Mouse (Mus musculus): Measurements from ENCODE around the gene Il23a. TPM values are rescaled to one million over a fixed set of nuclear protein-coding genes. Genes with fewer than 3 reads are reported as not detected.

The Il23a gene
- polyA plus RNA-seq (2012; rRNA removed), result not detected in 2 replicates

GRCm38 (mm10) chr10:128298702-128299171 is at the start of gene Il23a:
TSS of gene Il23a (minus strand) at chr10:128298752.
- peaks cover 1% of the 10 kb centered on the region; the same call in 1 of the 2 replicates for H3K4me1 ChIP-seq (ENCODE audit: control insufficient read depth, insufficient read depth, insufficient read length, low read length)
- WGBS, result 78% methylated on average over 11 of the region's 11 CpGs
- no peaks in the 10 kb centered on the region for H3K27me3 ChIP-seq (ENCODE audit: control insufficient read depth, insufficient read depth, low read length)
- H3K36me3 ChIP-seq (ENCODE audit: control insufficient read depth, insufficient read depth, low read length), result 0 out of 2 replicates have a peak, but pooled peaks cover under 1% of the 10 kb centered on the region
- no peak within 1 kb of the TSS for H3K27ac ChIP-seq (ENCODE audit: insufficient read depth, low read depth, low read length)
- H3K4me3 ChIP-seq (ENCODE audit: low read depth, low read length), result no peak within 1 kb of the TSS
- TF ChIP-seq POLR2A (IDR thresholded peaks at IDR 0.05; ENCODE audit: low read depth, low read length), result no peak
- TF ChIP-seq CTCF (IDR thresholded peaks at IDR 0.05; ENCODE audit: extremely low read depth, insufficient read length, insufficient replicate concordance, low read depth, low read length), result no peak

GRCm38 (mm10) chr10:128347541-128347940 is 49.0 kb upstream of the Il23a start:
- no peak for TF ChIP-seq CTCF (IDR thresholded peaks at IDR 0.05; ENCODE audit: extremely low read depth, insufficient read length, insufficient replicate concordance, low read depth, low read length)
- TF ChIP-seq POLR2A (IDR thresholded peaks at IDR 0.05; ENCODE audit: low read depth, low read length), result no peak
- Histone ChIP-seq H3K27ac (ENCODE audit: insufficient read depth, low read depth, low read length) (no peak overlapping the region), H3K4me1 (ENCODE audit: control insufficient read depth, insufficient read depth, insufficient read length, low read length) (peaks cover 6% of the 10 kb centered on the region; the same call in 1 of the 2 replicates), H3K36me3 (ENCODE audit: control insufficient read depth, insufficient read depth, low read length) (peaks cover 40% of the 10 kb centered on the region), H3K4me3 (ENCODE audit: low read depth, low read length) (no peak overlapping the region), H3K27me3 (ENCODE audit: control insufficient read depth, insufficient read depth, low read length) (no peaks in the 10 kb centered on the region)
- WGBS, result 87% methylated on average over 8 of the region's 8 CpGs

GRCm38 (mm10) chr10:128344568-128345275 is 46.2 kb upstream of the Il23a start:
- TF ChIP-seq CTCF (IDR thresholded peaks at IDR 0.05; ENCODE audit: extremely low read depth, insufficient read length, insufficient replicate concordance, low read depth, low read length), result no peak; the same call in 1 of the 2 replicates
- TF ChIP-seq POLR2A (IDR thresholded peaks at IDR 0.05; ENCODE audit: low read depth, low read length), result no peak; the same call in 1 of the 2 replicates
- Histone ChIP-seq H3K27me3 (ENCODE audit: control insufficient read depth, insufficient read depth, low read length) (no peaks in the 10 kb centered on the region), H3K36me3 (ENCODE audit: control insufficient read depth, insufficient read depth, low read length) (peaks cover 18% of the 10 kb centered on the region), H3K4me1 (ENCODE audit: control insufficient read depth, insufficient read depth, insufficient read length, low read length) (peaks cover 6% of the 10 kb centered on the region; the same call in 1 of the 2 replicates), H3K27ac (ENCODE audit: insufficient read depth, low read depth, low read length) (peak overlapping the region; percentile 90), H3K4me3 (ENCODE audit: low read depth, low read length) (no peak overlapping the region; the same call in 1 of the 2 replicates)
- 3% methylated on average over 7 of the region's 7 CpGs for WGBS

GRCm38 (mm10) chr10:128343436-128343835 is 44.9 kb upstream of the Il23a start:
- Histone ChIP-seq H3K4me3 (ENCODE audit: low read depth, low read length) (no peak overlapping the region), H3K27ac (ENCODE audit: insufficient read depth, low read depth, low read length) (peak overlapping the region; percentile 56; the same call in 1 of the 2 replicates), H3K27me3 (ENCODE audit: control insufficient read depth, insufficient read depth, low read length) (no peaks in the 10 kb centered on the region), H3K36me3 (ENCODE audit: control insufficient read depth, insufficient read depth, low read length) (peaks cover 20% of the 10 kb centered on the region), H3K4me1 (ENCODE audit: control insufficient read depth, insufficient read depth, insufficient read length, low read length) (peaks cover 6% of the 10 kb centered on the region; the same call in 1 of the 2 replicates)
- WGBS, result 72% methylated on average over 1 of the region's 1 CpGs
- TF ChIP-seq POLR2A (IDR thresholded peaks at IDR 0.05; ENCODE audit: low read depth, low read length) (no peak), CTCF (IDR thresholded peaks at IDR 0.05; ENCODE audit: extremely low read depth, insufficient read length, insufficient replicate concordance, low read depth, low read length) (no peak)

GRCm38 (mm10) chr10:128340257-128340656 is 41.7 kb upstream of the Il23a start:
- 53% methylated on average over 2 of the region's 2 CpGs for whole genome bisulfite sequencing
- Histone ChIP-seq H3K4me1 (ENCODE audit: control insufficient read depth, insufficient read depth, insufficient read length, low read length) (peaks cover 6% of the 10 kb centered on the region; the same call in 1 of the 2 replicates), H3K4me3 (ENCODE audit: low read depth, low read length) (no peak overlapping the region), H3K27me3 (ENCODE audit: control insufficient read depth, insufficient read depth, low read length) (no peaks in the 10 kb centered on the region), H3K36me3 (ENCODE audit: control insufficient read depth, insufficient read depth, low read length) (peaks cover 14% of the 10 kb centered on the region), H3K27ac (ENCODE audit: insufficient read depth, low read depth, low read length) (peak overlapping the region; percentile 6; the same call in 1 of the 2 replicates)
- TF ChIP-seq POLR2A (IDR thresholded peaks at IDR 0.05; ENCODE audit: low read depth, low read length) (no peak), CTCF (IDR thresholded peaks at IDR 0.05; ENCODE audit: extremely low read depth, insufficient read length, insufficient replicate concordance, low read depth, low read length) (peak; percentile 26; the same call in 1 of the 2 replicates)

- H3K27ac ChIP-seq (ENCODE audit: insufficient read depth, low read depth, low read length), result peak overlapping the region; percentile 59
- WGBS, result 43% methylated on average over 2 of the region's 2 CpGs
- H3K4me3 ChIP-seq (ENCODE audit: low read depth, low read length), result no peak overlapping the region
- no peaks in the 10 kb centered on the region for H3K27me3 ChIP-seq (ENCODE audit: control insufficient read depth, insufficient read depth, low read length)
- TF ChIP-seq POLR2A (IDR thresholded peaks at IDR 0.05; ENCODE audit: low read depth, low read length) (no peak), CTCF (IDR thresholded peaks at IDR 0.05; ENCODE audit: extremely low read depth, insufficient read length, insufficient replicate concordance, low read depth, low read length) (no peak)
- peaks cover 14% of the 10 kb centered on the region for H3K36me3 ChIP-seq (ENCODE audit: control insufficient read depth, insufficient read depth, low read length)
- H3K4me1 ChIP-seq (ENCODE audit: control insufficient read depth, insufficient read depth, insufficient read length, low read length), result no peaks in the 10 kb centered on the region; the same call in none of the 2 replicates
These were observed 40.4 kb upstream of the Il23a start for GRCm38 (mm10) chr10:128338948-128339347.

- no peak for TF ChIP-seq CTCF (IDR thresholded peaks at IDR 0.05; ENCODE audit: extremely low read depth, insufficient read length, insufficient replicate concordance, low read depth, low read length)
- H3K4me1 ChIP-seq (ENCODE audit: control insufficient read depth, insufficient read depth, insufficient read length, low read length), result peaks cover 2% of the 10 kb centered on the region
- peak overlapping the region; percentile 76 for H3K4me3 ChIP-seq (ENCODE audit: low read depth, low read length)
- no peaks in the 10 kb centered on the region for H3K27me3 ChIP-seq (ENCODE audit: control insufficient read depth, insufficient read depth, low read length)
- H3K36me3 ChIP-seq (ENCODE audit: control insufficient read depth, insufficient read depth, low read length), result peaks cover 12% of the 10 kb centered on the region
- peak overlapping the region; percentile 95 for H3K27ac ChIP-seq (ENCODE audit: insufficient read depth, low read depth, low read length)
- WGBS, result 4% methylated on average over 5 of the region's 5 CpGs
These were observed 39.9 kb upstream of the Il23a start for GRCm38 (mm10) chr10:128338415-128338814.

All from small intestine, adult 2 months (tissue).